Mouse (Mus musculus) c-Kit-positive CD71-positive TER-119-negative erythroid progenitor cells, embryonic 14.5 days (primary cell): Measurements from ENCODE around the gene Spem1.
A peak's percentile ranks its signal among the peaks of the same experiment; 100 is the strongest.
"Not testable (repeated sequence)": the region's sequence is repeated elsewhere in the genome, so short reads cannot be mapped to it uniquely, and the experiment has no call there.

Source experiments
- DNase-seq: peaks from one replicate; pipeline ENCODE4 v3.0.0-alpha.2; 2013; ENCODE audit warnings: low read depth

Gene Spem1

DNA sequence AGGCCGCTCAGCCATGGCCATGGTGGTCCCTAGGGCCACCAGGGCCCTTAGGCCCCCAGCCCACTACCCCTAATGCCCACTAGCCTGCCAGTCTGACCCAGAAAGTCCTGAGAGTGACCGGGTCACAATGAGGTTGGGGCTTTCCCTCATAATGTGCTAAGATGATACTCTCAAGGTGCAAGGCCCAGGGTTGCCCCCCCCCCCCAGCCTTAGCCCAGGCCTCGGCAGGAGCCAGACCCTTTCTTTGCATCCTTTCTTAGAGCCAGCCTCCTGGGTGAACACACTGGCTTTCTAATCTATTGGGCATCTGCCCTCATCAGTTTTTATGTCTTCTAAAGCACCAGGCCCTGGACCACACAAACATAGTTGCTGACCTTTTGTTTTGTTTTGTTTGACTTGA, at the start of gene Spem1:
TSS of gene Spem1 (minus strand) at position 101 of the 400 bp plus-strand sequence.
- DNase-seq = no peak

GRCm38 (mm10) chr11:69870289-69871069, 48.5 kb upstream of the Spem1 start:
- no peak for DNase-seq

DNA sequence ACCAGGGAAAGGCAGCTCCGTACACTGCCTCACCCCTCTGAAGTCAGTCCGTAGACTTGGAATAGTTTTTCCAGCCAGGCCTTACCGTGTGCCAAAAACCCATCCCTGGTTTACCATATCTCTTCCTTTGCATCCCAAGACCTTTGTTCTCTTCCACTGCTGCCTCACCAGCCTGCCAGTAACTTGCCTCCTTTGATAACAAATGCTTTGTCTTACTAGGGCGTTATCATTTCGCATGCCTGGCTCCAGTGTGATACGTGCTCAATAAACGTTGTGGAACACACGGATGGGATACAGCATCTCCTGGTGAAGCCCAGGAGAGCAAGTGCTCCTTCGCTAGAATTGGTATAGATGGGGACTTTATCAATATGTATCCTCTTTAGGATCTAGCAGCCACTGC, 45.4 kb upstream of the Spem1 start:
- DNase-seq = no peak

- no peak for DNase-seq
These were observed 43.6 kb upstream of the Spem1 start for GRCm38 (mm10) chr11:69865561-69865960.

GRCm38 (mm10) chr11:69864138-69864860, 42.3 kb upstream of the Spem1 start:
- DNase-seq = no peak

- DNase-seq = not testable (repeated sequence)
These were observed 41.7 kb upstream of the Spem1 start for GRCm38 (mm10) chr11:69863729-69864128.

DNA sequence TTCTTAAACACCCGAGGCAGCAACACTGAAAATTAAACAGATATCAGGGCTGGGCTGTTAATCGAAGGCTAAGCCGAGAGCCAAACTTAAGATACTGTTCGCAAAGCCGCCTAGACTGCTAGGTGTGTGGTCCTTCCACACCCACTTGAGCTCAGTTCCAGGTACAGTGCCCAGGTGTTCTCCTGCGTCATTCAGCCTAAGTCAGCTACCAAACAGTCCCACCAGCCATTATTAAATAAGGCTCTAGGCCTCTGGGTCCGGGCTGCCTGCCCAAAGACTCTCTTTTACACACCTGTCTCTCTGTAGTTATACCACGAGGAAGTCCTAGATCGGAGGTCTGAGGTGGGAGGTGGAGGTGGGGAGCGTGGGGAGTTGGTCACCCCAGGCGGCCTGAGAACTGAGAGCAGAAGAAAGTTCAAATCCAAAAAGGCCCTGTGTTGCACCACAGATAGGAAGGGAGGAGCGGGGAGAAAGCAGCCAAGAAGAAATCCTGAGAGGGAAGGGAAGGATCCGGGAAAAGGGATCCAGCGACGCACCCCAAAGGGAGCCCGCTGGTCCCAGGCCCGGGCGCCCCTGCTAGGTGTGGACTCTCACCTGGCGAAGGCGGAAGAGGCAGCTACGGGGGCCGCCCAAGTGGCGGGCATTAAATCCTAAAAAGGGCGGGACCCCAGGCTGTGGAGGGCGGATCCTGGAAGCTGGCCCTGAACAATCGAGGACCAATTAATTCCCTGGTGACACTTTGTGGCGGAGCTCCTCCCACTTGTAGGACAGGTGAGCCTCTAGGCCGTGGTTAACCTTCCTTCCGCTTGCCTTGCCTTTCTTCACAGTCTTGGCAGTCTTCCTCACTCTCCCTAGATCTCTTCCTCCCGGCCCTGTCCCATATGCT, 36.4 kb upstream of the Spem1 start, which contains the start of gene Tnk1:
TSS of gene Tnk1 (minus strand) at position 618 of the 886 bp plus-strand sequence.
- DNase-seq = no peak

DNA sequence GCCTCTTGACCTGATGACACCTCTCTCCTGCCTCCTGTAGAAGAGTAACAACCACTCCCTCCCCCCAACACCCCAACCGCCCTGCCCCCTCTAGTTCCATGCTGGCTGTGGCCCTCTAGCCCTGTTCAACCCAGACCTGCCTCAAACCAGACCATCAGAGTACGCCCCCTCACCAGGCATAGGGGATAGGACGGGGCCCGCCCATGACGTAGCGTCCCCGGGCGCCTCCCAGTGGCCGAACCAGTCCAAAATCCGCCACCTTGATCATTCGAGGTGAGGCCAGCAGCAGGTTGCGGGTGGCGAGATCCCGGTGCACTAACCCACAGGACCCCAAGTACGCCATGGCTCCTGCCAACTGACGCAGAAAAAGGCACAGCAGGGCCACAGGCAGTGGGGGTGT, 33.4 kb upstream of the Spem1 start:
- no peak for DNase-seq

DNA sequence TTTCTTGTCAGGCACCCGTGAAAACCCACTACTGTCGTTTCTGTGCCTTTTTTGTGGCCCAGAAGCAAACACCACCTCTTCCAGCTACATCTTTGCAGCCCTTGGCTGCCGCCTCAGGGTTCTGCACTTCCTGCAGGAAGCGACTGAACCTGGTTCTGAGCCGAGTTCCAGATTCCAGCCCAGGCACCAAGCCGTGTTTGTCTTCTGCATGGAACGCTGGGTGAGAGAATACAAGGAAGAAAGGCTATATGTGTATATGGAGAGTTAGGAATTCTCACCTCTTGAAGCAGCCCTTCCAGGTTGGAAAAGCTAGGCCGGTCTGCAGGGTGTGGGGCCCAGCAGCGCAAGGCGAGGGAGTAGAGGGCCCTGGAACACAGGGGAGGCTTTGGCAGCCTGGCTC, 32.7 kb upstream of the Spem1 start:
- no peak for DNase-seq

- DNase-seq = peak; percentile 99
These were observed 32.0 kb upstream of the Spem1 start for GRCm38 (mm10) chr11:69853994-69854393.

- no peak for DNase-seq
These were observed 28.8 kb upstream of the Spem1 start for GRCm38 (mm10) chr11:69850754-69851153.

DNA sequence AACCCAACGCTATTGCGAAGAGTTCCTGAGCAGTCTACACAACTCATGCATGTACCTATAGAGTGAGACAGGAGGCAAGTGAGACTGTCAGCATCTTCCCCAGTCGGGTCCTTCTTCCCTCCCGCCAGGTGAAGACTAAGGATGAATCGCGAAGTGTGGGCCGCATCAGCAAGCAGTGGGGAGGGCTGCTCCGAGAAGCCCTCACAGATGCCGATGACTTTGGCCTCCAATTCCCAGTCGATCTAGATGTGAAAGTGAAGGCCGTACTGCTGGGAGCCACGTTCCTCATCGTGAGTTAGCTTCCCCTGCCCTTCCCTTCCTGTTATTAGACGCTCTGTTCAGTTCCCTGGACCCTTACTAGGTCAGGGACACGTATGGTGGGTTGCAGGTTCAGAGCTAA, 27.9 kb upstream of the Spem1 start:
- DNase-seq = no peak

- DNase-seq = no peak
These were observed 27.1 kb upstream of the Spem1 start for GRCm38 (mm10) chr11:69849128-69849527.

DNA sequence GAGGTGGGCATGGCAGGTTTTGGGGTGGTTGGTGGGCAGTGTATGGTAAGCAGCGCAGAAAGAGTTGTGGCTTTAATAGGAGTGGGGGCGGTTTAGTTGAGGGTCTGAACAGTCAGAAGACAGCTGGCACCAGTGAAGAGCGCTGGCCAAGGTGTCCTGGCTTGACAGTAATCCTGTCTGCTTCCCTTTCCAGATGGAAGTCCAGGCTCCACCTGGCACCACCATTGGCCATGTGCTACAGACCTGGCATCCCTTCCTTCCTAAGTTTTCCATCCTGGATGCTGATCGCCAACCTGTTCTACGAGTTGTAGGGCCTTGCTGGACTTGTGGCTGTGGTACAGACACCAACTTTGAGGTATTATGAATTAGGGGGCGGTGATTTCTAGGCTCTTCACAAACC, 26.0 kb upstream of the Spem1 start:
- DNase-seq = no peak

DNA sequence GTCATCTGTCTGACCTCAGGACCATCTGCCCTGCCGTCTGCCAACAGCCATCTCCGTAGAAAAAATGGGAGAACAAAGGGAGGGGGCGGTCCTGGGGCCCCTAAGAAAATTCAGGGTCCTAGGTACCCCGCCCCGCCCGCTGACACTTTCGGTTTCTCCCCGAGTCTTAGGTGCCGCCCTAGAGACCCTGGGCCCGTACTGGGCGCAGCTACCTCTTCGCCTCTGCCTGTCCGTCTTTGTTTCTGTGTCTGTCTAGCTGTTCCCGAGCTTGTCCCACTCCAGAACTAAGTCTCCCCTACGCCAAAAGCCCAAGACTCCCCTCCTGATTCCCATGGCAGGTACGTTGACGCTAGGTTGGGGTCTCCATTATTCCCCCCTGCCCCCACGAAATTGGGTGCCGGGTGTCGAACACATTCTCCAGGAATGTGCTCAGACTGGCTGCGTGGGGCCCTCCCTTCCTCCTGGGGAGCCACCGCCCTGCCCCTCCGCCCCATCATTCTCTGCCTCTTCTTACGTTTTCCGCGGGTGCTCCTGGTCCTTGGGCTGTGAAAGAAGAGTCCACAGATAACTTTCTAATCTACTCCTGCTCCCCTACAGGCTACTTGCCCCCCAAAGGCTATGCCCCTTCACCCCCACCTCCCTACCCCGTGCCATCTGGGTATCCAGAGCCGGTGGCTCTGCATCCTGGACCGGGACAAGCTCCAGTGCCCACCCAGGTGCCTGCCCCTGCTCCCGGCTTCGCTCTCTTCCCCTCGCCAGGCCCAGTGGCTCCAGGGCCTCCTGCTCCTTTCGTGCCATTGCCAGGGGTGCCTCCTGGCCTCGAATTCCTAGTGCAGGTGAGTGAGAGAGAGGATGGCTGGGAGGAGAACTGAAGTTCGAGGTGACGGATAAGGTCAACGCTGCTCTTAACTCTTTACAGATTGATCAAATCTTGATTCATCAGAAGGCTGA, 25.0 kb upstream of the Spem1 start:
- no peak for DNase-seq

DNA sequence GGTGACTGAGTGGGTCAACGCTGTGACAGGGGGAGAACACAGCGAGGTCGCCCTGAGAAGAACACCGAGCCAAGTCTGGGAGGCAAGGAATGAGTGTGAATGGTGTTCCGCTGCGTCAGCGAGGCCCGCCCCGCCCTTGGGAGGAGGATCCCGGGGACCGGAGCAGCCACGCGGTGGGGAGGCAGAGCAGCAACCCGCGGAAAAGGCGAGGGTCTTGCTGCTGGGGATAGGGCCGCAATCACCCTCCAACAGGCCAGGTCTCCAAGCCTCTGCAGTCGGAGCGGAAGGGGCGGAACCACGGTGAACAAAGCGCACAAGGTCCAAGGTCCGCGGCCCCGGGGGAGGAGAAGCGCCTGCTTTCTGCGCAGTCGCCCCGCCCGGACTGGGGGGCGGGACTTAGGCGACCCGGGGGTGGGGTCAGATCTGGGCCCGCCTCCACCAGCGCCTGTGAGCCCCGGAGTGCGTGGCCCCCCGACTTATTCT, 24.3 kb upstream of the Spem1 start, which contains the start of gene Plscr3:
TSS of gene Plscr3 (plus strand) at position 179 of the 483 bp plus-strand sequence.
- peak; percentile 79 for DNase-seq

DNA sequence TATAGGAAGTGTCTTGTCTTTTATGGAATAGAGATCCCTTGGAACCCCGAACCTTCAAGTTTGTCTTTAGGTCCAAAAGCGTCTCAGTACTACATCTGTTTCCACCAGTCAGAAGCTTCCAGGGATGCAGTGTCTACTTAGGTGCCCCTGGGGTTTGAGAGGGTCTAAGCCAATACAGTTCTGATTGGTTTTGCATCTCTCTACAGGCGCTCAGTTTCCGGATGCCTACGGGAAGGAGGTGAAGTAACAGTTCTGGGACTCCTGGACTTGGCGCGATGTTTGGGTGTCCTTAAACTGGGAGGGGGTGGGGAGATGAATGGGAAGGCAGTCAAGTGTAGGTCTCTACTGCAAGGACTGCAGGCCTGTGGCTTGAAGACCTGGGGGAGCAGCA, 16.7 kb upstream of the Spem1 start:
- no peak for DNase-seq

DNA sequence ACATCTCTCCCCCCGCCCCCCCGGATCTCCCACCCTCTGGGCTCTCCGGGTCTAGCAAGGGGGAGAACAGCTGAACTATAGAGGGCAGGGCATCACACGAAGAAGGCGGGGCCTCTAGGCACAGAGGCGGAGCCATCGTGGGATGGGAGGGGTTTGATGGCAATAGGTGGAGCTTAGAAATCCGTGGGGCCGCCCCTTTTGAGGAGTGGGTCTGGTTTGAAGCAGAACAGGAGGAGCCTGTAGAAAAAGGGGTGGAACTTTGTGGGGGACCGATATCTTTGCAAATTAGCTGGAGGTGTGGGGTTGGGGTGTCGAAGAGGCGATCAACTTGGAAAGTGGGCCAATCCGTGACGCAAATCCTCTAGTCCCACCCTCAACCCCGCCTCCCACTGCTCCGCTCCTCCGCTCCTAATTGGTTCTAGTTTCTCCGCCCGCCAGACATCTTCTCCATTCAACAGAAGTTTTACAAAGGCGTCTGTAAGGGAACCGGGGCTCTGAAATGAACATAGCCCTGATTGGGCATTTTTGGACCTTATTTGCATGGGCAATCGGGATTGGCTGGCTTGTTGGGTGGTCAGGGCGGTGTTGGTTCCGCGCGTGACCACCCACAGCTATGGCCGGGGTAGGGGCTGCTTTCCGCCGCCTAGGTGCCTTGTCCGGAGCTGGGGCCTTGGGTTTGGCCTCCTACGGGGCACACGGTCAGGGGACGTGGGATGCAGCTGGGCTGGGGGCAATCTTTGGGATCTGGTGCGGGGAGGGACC, 16.2 kb upstream of the Spem1 start, which contains the start of gene Tmem256:
TSS of gene Tmem256 (plus strand) at position 563 of the 762 bp plus-strand sequence.
- peak; percentile 97 for DNase-seq

DNA sequence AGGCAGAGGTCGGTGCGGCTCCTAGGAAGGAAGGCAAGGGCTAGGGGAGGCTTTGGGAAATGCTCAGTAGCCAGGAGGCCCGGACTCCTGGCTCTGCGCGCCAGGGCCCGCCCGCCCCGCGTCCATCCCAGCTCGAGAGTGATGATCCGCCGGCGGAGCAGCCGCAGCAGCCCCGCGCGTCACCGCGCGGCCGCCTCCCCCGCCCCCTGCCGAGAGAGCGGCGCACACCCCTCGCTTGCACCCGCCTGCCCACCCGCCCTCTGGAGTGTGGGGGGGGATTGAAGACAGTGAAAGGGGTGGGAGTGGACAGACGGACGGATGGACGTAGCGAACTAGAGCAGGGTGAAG, 15.6 kb upstream of the Spem1 start, which contains the start of gene Nlgn2:
TSS of gene Nlgn2 (minus strand) at position 181 of the 348 bp plus-strand sequence.
- DNase-seq = no peak
